Mouse (Mus musculus) spleen, adult 2 months (tissue): ENCODE results near the gene Gm5089.

Source experiments
- CTCF ChIP-seq: fragments of 200-500 bp; IDR thresholded peaks from 2 replicates; pipeline ENCODE4 v1.5.1; 2011; ENCODE audit warnings: mild to moderate bottlenecking, inconsistent platforms; ENCODE audit not compliant: insufficient read depth, insufficient read length, insufficient replicate concordance; ENCODE audit errors: extremely low read depth
- POLR2A ChIP-seq: fragments of 200-500 bp; IDR thresholded peaks from 2 replicates; pipeline ENCODE4 v1.6.1; 2011; ENCODE audit warnings: low read depth, low read length, inconsistent platforms

DNA sequence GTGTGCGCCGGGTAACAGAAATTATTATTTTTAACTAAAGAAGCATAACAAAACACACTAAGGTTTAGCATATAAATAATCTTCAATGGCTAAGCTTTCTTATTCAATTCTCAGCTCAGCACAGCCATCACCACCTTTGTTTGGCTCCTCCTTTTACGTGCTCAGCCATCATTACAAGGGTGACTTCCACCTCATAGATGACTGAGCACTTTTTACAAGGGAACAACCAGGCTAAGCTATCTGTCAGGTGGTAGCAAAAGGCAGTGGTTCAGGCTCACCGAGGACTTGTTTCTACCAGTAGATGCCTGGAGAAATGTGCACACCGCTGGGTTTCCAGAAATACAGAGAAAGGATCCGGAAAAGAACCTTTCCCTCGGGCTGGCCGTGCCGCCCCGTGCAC, 16.9 kb downstream of the Gm5089 start:
- no peak for TF ChIP-seq CTCF
- no peak for TF ChIP-seq POLR2A
